Mouse (Mus musculus) heart, embryonic 14.5 days (tissue): ENCODE results near the gene Fam183b. TPM values are rescaled to one million over a fixed set of nuclear protein-coding genes. Genes with fewer than 3 reads are reported as not detected.
"Not testable (repeated sequence)": the region's sequence is repeated elsewhere in the genome, so short reads cannot be mapped to it uniquely, and the experiment has no call there.

ENCODE experiments used
- ATAC-seq: fragments of 200-750 bp; cut with Nextera tagmentation; 2 replicates; pipeline ENCODE4 v1.8.0; 2017; ENCODE audit warnings: low read depth, moderate TSS enrichment; ENCODE audit not compliant: insufficient number of reproducible peaks, insufficient read depth, low FRiP score
- H3K27ac ChIP-seq, 2 experiments: fragments of 200-500 bp in 1 of 2; fragments of 300-500 bp in 1 of 2; sonication (generic) in 1 of 2; replicated peaks in 1 of 2; 2 replicates each; pipeline ENCODE4 v1.5.1; 2012 to 2014; ENCODE audit warnings: low read depth in 2 of 2, low read length in 2 of 2, control low read depth in 1 of 2, mild to moderate bottlenecking in 1 of 2, mixed read lengths in 1 of 2; ENCODE audit not compliant: control insufficient read depth in 1 of 2, insufficient read depth in 1 of 2
- H3K27me3 ChIP-seq: fragments of 300-500 bp; sonication (generic); 2 replicates; pipeline ENCODE4 v1.6.1; 2014; ENCODE audit warnings: mild to moderate bottlenecking, low read length, control low read depth; ENCODE audit not compliant: control insufficient read depth, insufficient read depth
- H3K36me3 ChIP-seq: fragments of 300-500 bp; sonication (generic); 2 replicates; pipeline ENCODE4 v1.6.1; 2014; ENCODE audit warnings: mild to moderate bottlenecking, control low read depth, low read length, mixed read lengths; ENCODE audit not compliant: control insufficient read depth, insufficient read depth
- H3K4me1 ChIP-seq, 2 experiments: fragments of 200-500 bp in 1 of 2; fragments of 300-500 bp in 1 of 2; sonication (generic) in 1 of 2; 2 replicates each; pipeline ENCODE4 v1.6.1; 2012 to 2014; ENCODE audit warnings: low read length in 2 of 2, control low read depth in 1 of 2, mixed read lengths in 1 of 2; ENCODE audit not compliant: control insufficient read depth in 2 of 2, insufficient read depth in 2 of 2
- H3K4me2 ChIP-seq: fragments of 300-500 bp; sonication (generic); 2 replicates; pipeline ENCODE4 v1.6.1; 2014; ENCODE audit warnings: mild to moderate bottlenecking, low read length
- H3K4me3 ChIP-seq, 2 experiments: fragments of 200-500 bp in 1 of 2; fragments of 300-500 bp in 1 of 2; sonication (generic) in 1 of 2; 2 replicates each; pipeline ENCODE4 v1.5.1; 2012 to 2014; ENCODE audit warnings: low read length in 2 of 2, mild to moderate bottlenecking in 2 of 2, control low read depth in 1 of 2, low read depth in 1 of 2, moderate library complexity in 1 of 2; ENCODE audit not compliant: control insufficient read depth in 1 of 2, insufficient read depth in 1 of 2
- H3K9ac ChIP-seq: fragments of 300-500 bp; sonication (generic); 2 replicates; pipeline ENCODE4 v1.6.1; 2014; ENCODE audit warnings: mild to moderate bottlenecking, low read length
- H3K9me3 ChIP-seq: fragments of 300-500 bp; sonication (generic); 2 replicates; pipeline ENCODE4 v1.6.1; 2016; ENCODE audit warnings: low read length, control low read depth; ENCODE audit not compliant: control insufficient read depth
- WGBS: fragments of 180-500 bp; shearing (Covaris S2); extraction: QIAGEN DNeasy Blood & Tissue Kit; methylation state at CpG from one replicate; pipeline ENCODE4 v1.1.7; 2014; 5-methylcytosine and 5-hydroxymethylcytosine counted together
- polyA plus RNA-seq: library from polyadenylated mRNA; unstranded; fragments of >200 nt; fragmentation: Nextera tagmentation; extraction: Ambion mirVana; gene quantifications from 2 replicates; pipeline ENCODE4 v1.2.1, GENCODE M21; 2014

Gene Fam183b
- polyA plus RNA-seq, 1 experiment from 2014 or later, result 0.53 TPM

DNA sequence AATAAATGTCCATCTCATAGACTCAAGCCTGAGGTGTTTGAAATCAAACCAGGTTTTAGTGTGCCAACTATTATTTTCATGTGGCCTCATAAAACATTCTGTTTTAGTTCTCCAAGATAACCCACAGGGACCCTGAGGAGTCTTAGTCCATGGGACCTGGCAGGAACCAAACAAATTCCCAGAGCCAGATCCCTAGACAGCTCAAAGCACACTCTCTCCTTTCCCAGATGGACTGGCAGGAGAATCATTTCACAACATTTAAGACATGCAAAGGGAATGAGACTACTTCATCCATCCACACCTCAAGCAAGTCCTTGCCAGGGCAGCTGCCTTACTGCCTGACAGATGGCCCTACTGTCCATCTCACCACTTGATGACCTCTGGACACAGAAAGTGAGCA is 27.2 kb upstream of the Fam183b start, which contains the start of gene Olfr312:
TSS of gene Olfr312 (plus strand) at position 301 of the 400 bp plus-strand sequence.
- H3K4me3 ChIP-seq, H3K4me1 ChIP-seq, H3K4me2 ChIP-seq, ATAC-seq, H3K27ac ChIP-seq, H3K9ac ChIP-seq, H3K9me3 ChIP-seq, H3K27me3 ChIP-seq, H3K36me3 ChIP-seq: not testable (repeated sequence)

DNA sequence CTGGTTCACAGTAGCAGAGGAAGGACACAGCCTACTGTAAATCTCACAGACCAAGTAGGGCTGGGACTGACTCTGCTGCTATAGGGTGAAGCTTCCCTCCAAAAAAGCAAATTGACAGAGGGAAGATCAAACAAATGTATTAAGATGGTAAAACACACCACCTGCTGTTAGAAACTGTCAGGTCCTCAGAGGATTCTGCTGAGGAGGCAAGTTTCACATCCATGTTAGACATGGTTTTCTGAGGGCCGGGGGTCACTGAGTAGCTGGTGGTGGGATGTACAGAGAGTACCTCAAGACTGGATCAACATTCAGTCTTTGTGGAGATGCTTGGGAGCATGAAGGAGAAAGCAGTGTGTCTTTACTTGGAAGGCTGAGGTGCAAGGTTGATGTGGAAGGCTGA is 13.9 kb upstream of the Fam183b start:
- Histone ChIP-seq H3K9ac (no peak overlapping the region), H3K4me1 (no peaks in the 10 kb centered on the region), H3K27ac (no peak overlapping the region), H3K4me3 (no peak overlapping the region), H3K9me3 (no peaks in the 10 kb centered on the region), H3K4me2 (no peak overlapping the region), H3K36me3 (no peaks in the 10 kb centered on the region), H3K27me3 (no peaks in the 10 kb centered on the region)
- WGBS, result 80% methylated on average over 1 of the region's 1 CpGs
- ATAC-seq, result no peak

DNA sequence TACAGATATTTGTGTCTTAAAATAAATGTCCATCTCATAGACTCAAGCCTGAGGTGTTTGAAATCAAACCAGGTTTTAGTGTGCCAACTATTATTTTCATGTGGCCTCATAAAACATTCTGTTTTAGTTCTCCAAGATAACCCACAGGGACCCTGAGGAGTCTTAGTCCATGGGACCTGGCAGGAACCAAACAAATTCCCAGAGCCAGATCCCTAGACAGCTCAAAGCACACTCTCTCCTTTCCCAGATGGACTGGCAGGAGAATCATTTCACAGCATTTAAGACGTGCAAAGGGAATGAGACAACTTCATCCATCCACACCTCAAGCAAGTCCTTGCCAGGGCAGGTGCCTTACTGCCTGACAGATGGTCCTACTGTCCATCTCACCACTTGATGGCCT is 12.9 kb upstream of the Fam183b start, which contains the start of gene Olfr313:
TSS of gene Olfr313 (plus strand) at position 301 of the 400 bp plus-strand sequence.
- not testable (repeated sequence) for H3K9me3 ChIP-seq, H3K4me3 ChIP-seq, ATAC-seq, H3K36me3 ChIP-seq, H3K27me3 ChIP-seq, H3K4me2 ChIP-seq, H3K27ac ChIP-seq, H3K4me1 ChIP-seq, H3K9ac ChIP-seq
- WGBS, result 50% methylated on average over 1 of the region's 1 CpGs

DNA sequence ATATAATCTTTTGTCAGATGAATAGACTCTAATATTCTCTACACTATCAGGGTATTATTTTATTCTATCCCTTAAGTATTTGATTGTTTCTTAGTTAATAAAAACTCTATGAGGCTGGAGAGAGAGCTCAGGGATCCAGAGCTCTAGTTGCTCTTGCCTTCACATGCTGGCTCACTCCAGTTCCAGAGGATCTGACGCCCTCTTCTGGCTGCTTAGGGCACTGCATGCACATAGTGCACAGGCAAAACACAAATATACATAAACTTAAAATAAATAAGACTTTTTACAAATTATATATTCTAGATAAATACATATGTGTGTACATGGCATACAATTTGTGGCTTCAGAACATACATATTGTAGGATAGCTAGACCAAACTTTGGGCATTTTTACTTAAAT is 10.2 kb upstream of the Fam183b start:
- ATAC-seq, result no peak
- no peaks in the 10 kb centered on the region for H3K27me3 ChIP-seq
- no peaks in the 10 kb centered on the region for H3K36me3 ChIP-seq
- no peak overlapping the region for H3K4me3 ChIP-seq
- no peak overlapping the region for H3K27ac ChIP-seq
- H3K4me1 ChIP-seq, result no peaks in the 10 kb centered on the region
- no peak overlapping the region for H3K4me2 ChIP-seq
- no peak overlapping the region for H3K9ac ChIP-seq
- H3K9me3 ChIP-seq, result no peaks in the 10 kb centered on the region
- WGBS, result 4% methylated on average over 1 of the region's 1 CpGs

DNA sequence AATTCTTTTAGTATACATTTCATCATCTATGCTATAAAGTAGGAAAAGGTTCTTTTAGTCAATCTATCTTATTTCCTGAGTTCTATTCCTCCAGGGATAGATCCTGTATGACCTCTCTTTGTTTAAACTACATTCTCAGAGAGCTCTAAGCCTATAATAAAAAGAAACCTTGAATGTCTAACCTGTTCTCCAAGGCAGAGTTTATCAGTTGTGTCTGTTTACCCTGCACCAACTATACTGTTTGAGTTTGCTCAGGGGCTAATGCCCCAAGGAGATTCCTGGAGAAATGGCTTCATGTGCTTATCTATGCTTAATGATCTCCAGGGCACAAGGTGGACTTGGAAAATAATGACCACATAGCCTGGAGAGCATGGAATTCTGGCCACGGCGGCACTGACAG is 2.6 kb upstream of the Fam183b start:
- WGBS, result 62% methylated on average over 2 of the region's 2 CpGs
- no peak overlapping the region for H3K27ac ChIP-seq
- H3K27me3 ChIP-seq, result no peaks in the 10 kb centered on the region
- H3K4me2 ChIP-seq, result no peak overlapping the region
- peaks cover 0 to 8% of the 10 kb centered on the region in 2 experiments; a peak in 3 of 4 replicates for H3K4me1 ChIP-seq
- H3K9ac ChIP-seq, result no peak overlapping the region
- no peaks in the 10 kb centered on the region for H3K36me3 ChIP-seq
- ATAC-seq, result no peak
- H3K4me3 ChIP-seq, result no peak overlapping the region
- no peaks in the 10 kb centered on the region for H3K9me3 ChIP-seq

DNA sequence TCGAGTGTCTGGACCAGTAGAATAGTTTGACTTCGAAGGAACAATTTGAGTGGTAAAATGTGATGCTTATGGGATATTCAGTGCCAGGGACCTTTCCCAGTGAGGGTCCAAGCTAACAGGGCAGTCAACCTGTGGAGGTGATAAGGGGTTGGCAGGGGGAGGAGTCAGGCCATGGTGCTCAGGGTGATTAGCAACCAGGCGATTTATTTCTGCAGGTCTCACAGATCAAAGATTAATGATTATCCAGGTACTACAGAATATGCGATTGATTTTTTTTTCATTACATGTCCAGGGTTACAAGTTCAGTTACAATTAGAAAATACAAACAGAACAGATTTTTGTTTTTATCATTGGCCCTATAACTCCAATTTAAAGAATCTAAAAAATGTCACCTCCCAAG is 2.1 kb upstream of the Fam183b start:
- H3K27ac ChIP-seq, result no peak overlapping the region
- no peak overlapping the region for H3K9ac ChIP-seq
- no peaks in the 10 kb centered on the region for H3K27me3 ChIP-seq
- H3K9me3 ChIP-seq, result no peaks in the 10 kb centered on the region
- 72% methylated on average over 4 of the region's 4 CpGs for WGBS
- ATAC-seq, result no peak
- H3K4me2 ChIP-seq, result no peak overlapping the region
- H3K4me3 ChIP-seq, result no peak overlapping the region
- no peaks in the 10 kb centered on the region for H3K36me3 ChIP-seq
- H3K4me1 ChIP-seq, result peaks cover 0 to 8% of the 10 kb centered on the region in 2 experiments; a peak in 3 of 4 replicates

DNA sequence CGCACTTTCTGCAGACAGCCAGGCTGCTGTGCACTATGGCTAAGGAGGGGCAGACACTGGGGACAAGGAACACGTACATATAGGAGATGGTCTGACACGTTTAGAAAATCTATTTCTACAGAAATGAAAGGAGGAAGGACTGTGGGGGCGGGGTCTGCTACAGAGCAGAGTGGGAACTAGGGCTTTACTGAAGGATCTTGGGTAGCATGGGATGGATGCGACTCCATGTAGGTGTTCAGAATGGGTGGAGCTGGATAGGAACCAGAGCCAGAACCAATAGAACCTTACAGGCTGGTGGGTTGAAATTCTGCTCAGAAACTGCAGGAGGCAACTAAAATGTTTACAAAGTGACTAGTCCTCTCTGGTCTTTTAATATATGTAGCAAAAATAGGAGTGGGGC is 2.0 kb downstream of the Fam183b start:
- WGBS, result 70% methylated on average over 5 of the region's 5 CpGs
- no peak overlapping the region for H3K9ac ChIP-seq
- no peak for ATAC-seq
- no peaks in the 10 kb centered on the region for H3K27me3 ChIP-seq
- no peak overlapping the region for H3K4me3 ChIP-seq
- H3K9me3 ChIP-seq, result no peaks in the 10 kb centered on the region
- H3K4me1 ChIP-seq, result peaks cover 0 to 8% of the 10 kb centered on the region in 2 experiments; a peak in 3 of 4 replicates
- no peak overlapping the region for H3K4me2 ChIP-seq
- no peak overlapping the region for H3K27ac ChIP-seq
- no peaks in the 10 kb centered on the region for H3K36me3 ChIP-seq

DNA sequence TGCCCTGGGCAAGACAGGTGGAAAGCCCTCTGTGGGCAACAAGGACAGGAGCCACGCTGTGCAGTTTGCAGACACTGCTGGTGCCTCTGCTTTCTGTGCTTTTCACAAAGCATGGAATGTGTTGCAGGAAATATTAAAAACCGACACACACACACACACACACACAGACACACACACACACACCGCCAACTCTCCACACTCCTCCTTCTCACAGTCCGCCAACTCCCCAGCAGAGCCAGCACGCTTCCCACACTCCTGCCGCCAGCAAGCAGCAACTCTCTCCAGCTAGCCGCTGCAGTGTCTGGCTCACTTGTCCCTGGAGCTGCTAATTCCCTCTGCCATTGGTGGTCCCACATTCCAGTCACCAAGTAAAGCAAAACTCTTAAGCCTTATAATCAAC is 4.9 kb downstream of the Fam183b start:
- H3K4me2 ChIP-seq, result no peak overlapping the region
- WGBS, result 58% methylated on average over 7 of the region's 7 CpGs
- no peak for ATAC-seq
- no peak overlapping the region for H3K27ac ChIP-seq
- H3K4me1 ChIP-seq, result peaks cover 0 to 4% of the 10 kb centered on the region in 2 experiments; a peak in 3 of 4 replicates
- no peaks in the 10 kb centered on the region for H3K9me3 ChIP-seq
- no peak overlapping the region for H3K9ac ChIP-seq
- H3K4me3 ChIP-seq, result no peak overlapping the region
- no peaks in the 10 kb centered on the region for H3K36me3 ChIP-seq
- H3K27me3 ChIP-seq, result no peaks in the 10 kb centered on the region
